In the genomic region with DNA sequence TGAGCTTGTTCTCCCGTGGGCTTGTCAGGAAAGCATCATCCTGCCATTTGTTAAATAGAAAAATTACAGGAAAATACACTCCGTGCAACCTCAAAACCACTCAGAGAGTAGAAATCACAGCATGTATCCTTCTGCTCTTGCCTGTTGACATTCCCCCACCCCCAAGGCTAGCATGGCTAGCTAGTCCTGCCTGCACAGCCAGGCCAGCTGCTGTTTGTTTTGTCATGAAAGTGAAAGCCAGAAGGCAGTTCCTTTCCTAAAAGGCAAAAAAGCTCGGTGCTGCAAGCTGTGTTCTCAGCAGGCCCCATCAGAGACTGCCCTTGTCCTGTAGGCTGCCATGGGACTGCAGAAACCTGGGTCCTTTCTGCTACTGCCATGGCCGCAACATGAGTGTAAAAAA, we compare ENCODE assay signal across 10 mouse cellular contexts.
DNase-seq lines count a peak whose midpoint lies in the region; ATAC-seq and TF ChIP-seq lines count a peak whose summit lies in the region.
"Had no signal": no experiment of that assay in that cellular context is flagged by ENCODE, and none has a peak within 500 bp of the region (broad histone marks: within the 10 kb centered on the region; RNA-seq: fewer than 3 reads in every experiment).

No protein-coding gene starts in this region.

- no peaks in the 10 kb centered on the region for H3K9me3 ChIP-seq in heart, embryonic 12.5 days (replicated peaks)
- no peaks in the 10 kb centered on the region for H3K9me3 ChIP-seq in lung, postnatal 0 days (ENCODE audit: low read length)
- H3K9me3 ChIP-seq: embryonic facial prominence, embryonic 12.5 days; limb, embryonic 10.5 days had no signal

- no peaks in the 10 kb centered on the region for H3K36me3 ChIP-seq in heart, adult 2 months (ENCODE audit: control insufficient read depth, insufficient read depth, low read length)
- no peaks in the 10 kb centered on the region for H3K36me3 ChIP-seq in heart, embryonic 12.5 days
- H3K36me3 ChIP-seq in lung, postnatal 0 days (ENCODE audit: insufficient read depth, low read length), result no peaks in the 10 kb centered on the region
- H3K36me3 ChIP-seq: embryonic facial prominence, embryonic 12.5 days; limb, embryonic 10.5 days had no signal

- TF ChIP-seq POLR2A in heart, adult 2 months (IDR thresholded peaks at IDR 0.05; ENCODE audit: insufficient read depth, low read depth, low read length), result no peak

- no peak for TF ChIP-seq CTCF in heart, adult 2 months (IDR thresholded peaks at IDR 0.05)
- no peak for TF ChIP-seq CTCF in lung, postnatal 0 days (IDR thresholded peaks at IDR 0.05)

- TF ChIP-seq EP300 in heart, adult 2 months (IDR thresholded peaks at IDR 0.05; ENCODE audit: insufficient read depth, low read depth, low read length), result no peak
- no peak for TF ChIP-seq EP300 in lung, postnatal 0 days (IDR thresholded peaks at IDR 0.05)

- ATAC-seq in heart, embryonic 12.5 days (ENCODE audit: insufficient number of reproducible peaks, low FRiP score), result no peak
- peak; percentile 25 for ATAC-seq in lung, postnatal 0 days

- no peak overlapping the region for H3K4me2 ChIP-seq in heart, embryonic 12.5 days
- no peak overlapping the region for H3K4me2 ChIP-seq in lung, postnatal 0 days (replicated peaks; ENCODE audit: low read depth, low read length)
- H3K4me2 ChIP-seq: embryonic facial prominence, embryonic 12.5 days had no signal

- H3K79me2 ChIP-seq in heart, adult 2 months (replicated peaks; ENCODE audit: control insufficient read depth, insufficient read depth, low read length), result no peaks in the 10 kb centered on the region

- H3K27ac ChIP-seq in heart, adult 2 months, result no peak overlapping the region
- H3K27ac ChIP-seq in heart, embryonic 12.5 days (ENCODE audit: poor library complexity, severe bottlenecking), result no peak overlapping the region
- no peak overlapping the region for H3K27ac ChIP-seq in lung, postnatal 0 days (ENCODE audit: low read length)
- H3K27ac ChIP-seq: embryonic facial prominence, embryonic 12.5 days; limb, embryonic 10.5 days had no signal

- no peak overlapping the region for H3K9ac ChIP-seq in heart, adult 2 months (ENCODE audit: low read depth, low read length)
- no peak overlapping the region for H3K9ac ChIP-seq in heart, embryonic 12.5 days
- H3K9ac ChIP-seq in lung, postnatal 0 days (replicated peaks; ENCODE audit: low read depth), result no peak overlapping the region
- H3K9ac ChIP-seq: embryonic facial prominence, embryonic 12.5 days had no signal

- WGBS in heart, adult 2 months, result 49% methylated on average over 4 of the region's 4 CpGs
- WGBS in heart, embryonic 12.5 days, result 42% methylated on average over 4 of the region's 4 CpGs
- 25% methylated on average over 4 of the region's 4 CpGs for WGBS in lung, postnatal 0 days

- DNase-seq in heart, adult 2 months, result peak; percentile 30 to 47
- peak; percentile 24 to 25 for DNase-seq in B cell, adult 2 months
- peak; percentile 36 to 61 for DNase-seq in heart, adult 9 months (ENCODE audit: low spot score in 2 of 2)
- DNase-seq in lung, postnatal 0 days (ENCODE audit: low spot score), result peak; percentile 20
- no peak for DNase-seq in thymus, adult 18-20 months
- no peak for DNase-seq in cerebellum, adult 9-10 months
- no peak for DNase-seq in thymus, postnatal 0 days (ENCODE audit: low spot score)

- peaks cover 2% of the 10 kb centered on the region; the same call in 1 of the 2 replicates for H3K4me1 ChIP-seq in heart, adult 2 months (ENCODE audit: control insufficient read depth, insufficient read depth, low read length)
- peaks cover 22% of the 10 kb centered on the region for H3K4me1 ChIP-seq in heart, embryonic 12.5 days (replicated peaks)
- peaks cover 4% of the 10 kb centered on the region; the same call in 1 of the 2 replicates for H3K4me1 ChIP-seq in lung, postnatal 0 days (ENCODE audit: insufficient read depth, low read depth, low read length)
- H3K4me1 ChIP-seq: embryonic facial prominence, embryonic 12.5 days had no signal

- H3K4me3 ChIP-seq in heart, adult 2 months, result no peak overlapping the region
- no peak overlapping the region for H3K4me3 ChIP-seq in heart, embryonic 12.5 days
- H3K4me3 ChIP-seq in lung, postnatal 0 days (ENCODE audit: low read depth, low read length), result no peak overlapping the region
- H3K4me3 ChIP-seq: embryonic facial prominence, embryonic 12.5 days; limb, embryonic 10.5 days had no signal

- H3K27me3 ChIP-seq in heart, adult 2 months (ENCODE audit: control insufficient read depth, insufficient read depth, low read length), result no peaks in the 10 kb centered on the region
- no peaks in the 10 kb centered on the region for H3K27me3 ChIP-seq in heart, embryonic 12.5 days (replicated peaks)
- no peaks in the 10 kb centered on the region for H3K27me3 ChIP-seq in lung, postnatal 0 days (replicated peaks; ENCODE audit: insufficient read depth, low read length)
- H3K27me3 ChIP-seq: embryonic facial prominence, embryonic 12.5 days had no signal

- intact Hi-C loops in heart, adult 2 months (cut with DNase I), result no loop called here

Comparison
In these comparisons a context has a peak if more than half of its experiments do, and no peak if none do; other contexts are left out.
1. DNase-seq: peak in heart, adult 2 months (2 of 2), B cell, adult 2 months (2 of 2), heart, adult 9 months (2 of 2) and lung, postnatal 0 days (single experiment); none in thymus, adult 18-20 months (0 of 2), cerebellum, adult 9-10 months (single experiment) and thymus, postnatal 0 days (single experiment).